Mouse (Mus musculus) lung, postnatal 10 days (tissue): ENCODE results near the gene Sat2.
"Not testable (repeated sequence)": the region's sequence is repeated elsewhere in the genome, so short reads cannot be mapped to it uniquely, and the experiment has no call there.

Source experiments
- DNase-seq: peaks from one replicate; pipeline ENCODE4 v3.0.0; 2021

Sat2 gene

GRCm38 (mm10) chr11:69601768-69602167 is 20.1 kb upstream of the Sat2 start:
- DNase-seq, result no peak

GRCm38 (mm10) chr11:69603516-69603915 is 18.3 kb upstream of the Sat2 start:
- no peak for DNase-seq

- no peak for DNase-seq
These were observed 17.5 kb upstream of the Sat2 start for GRCm38 (mm10) chr11:69604347-69604746.

- DNase-seq, result peak; percentile 50
These were observed 16.8 kb upstream of the Sat2 start for GRCm38 (mm10) chr11:69604795-69605664.

- DNase-seq, result peak; percentile 75
These were observed 15.9 kb upstream of the Sat2 start, which contains the start of gene Atp1b2 for GRCm38 (mm10) chr11:69605726-69606490. Atp1b2 (minus strand) TSS chr11:69605942.

- DNase-seq, result no peak
These were observed 15.4 kb upstream of the Sat2 start for GRCm38 (mm10) chr11:69606491-69606795.

- no peak for DNase-seq
These were observed 15.0 kb upstream of the Sat2 start for GRCm38 (mm10) chr11:69606832-69607231.

- no peak for DNase-seq
These were observed 13.3 kb upstream of the Sat2 start for GRCm38 (mm10) chr11:69608525-69608924.

- DNase-seq, result no peak
These were observed 12.4 kb upstream of the Sat2 start for GRCm38 (mm10) chr11:69609416-69609815.

- no peak for DNase-seq
These were observed 10.9 kb upstream of the Sat2 start for GRCm38 (mm10) chr11:69610899-69611298.

- DNase-seq, result peak; percentile 95
These were observed 8.1 kb upstream of the Sat2 start for GRCm38 (mm10) chr11:69613553-69614256.

GRCm38 (mm10) chr11:69614257-69614588 is 7.6 kb upstream of the Sat2 start:
- DNase-seq, result not testable (repeated sequence)

- no peak for DNase-seq
These were observed 5.0 kb upstream of the Sat2 start for GRCm38 (mm10) chr11:69616781-69617180.

- DNase-seq, result no peak
These were observed 4.0 kb upstream of the Sat2 start, which contains the start of gene Shbg for GRCm38 (mm10) chr11:69617805-69618204. Shbg (minus strand) TSS chr11:69617905.

GRCm38 (mm10) chr11:69620394-69621081 is 1.3 kb upstream of the Sat2 start:
- DNase-seq, result no peak

- DNase-seq, result peak; percentile 41
These were observed 582 bp downstream of the Sat2 start for GRCm38 (mm10) chr11:69622406-69622805.

- no peak for DNase-seq
These were observed 1.2 kb downstream of the Sat2 start for GRCm38 (mm10) chr11:69623006-69623405.

- not testable (repeated sequence) for DNase-seq
These were observed 2.5 kb downstream of the Sat2 start for GRCm38 (mm10) chr11:69624339-69624738.

- peak; percentile 84 for DNase-seq
These were observed 6.5 kb downstream of the Sat2 start for GRCm38 (mm10) chr11:69628286-69628685.

- DNase-seq, result no peak
These were observed 8.0 kb downstream of the Sat2 start for GRCm38 (mm10) chr11:69629802-69630201.

GRCm38 (mm10) chr11:69632284-69633089 is 10.7 kb downstream of the Sat2 start, which contains the start of gene Fxr2:
Fxr2 (plus strand) TSS chr11:69632990.
- DNase-seq, result peak; percentile 100
